Mouse (Mus musculus) C2C12 (cell line): ENCODE results near the gene Pou6f2. TPM values are rescaled to one million over a fixed set of nuclear protein-coding genes. Genes with fewer than 3 reads are reported as not detected.

Experiments
- H3K27me3 ChIP-seq: one replicate; pipeline ENCODE4 v1.6.1; 2011; ENCODE audit not compliant: control insufficient read depth, insufficient read depth, insufficient read length
- H3K36me3 ChIP-seq: one replicate; pipeline ENCODE4 v1.6.1; 2011; ENCODE audit not compliant: control insufficient read depth, insufficient read depth
- H3K4me3 ChIP-seq: one replicate; pipeline ENCODE4 v1.5.1; 2011; ENCODE audit warnings: mild to moderate bottlenecking, control low read depth; ENCODE audit not compliant: poor library complexity, insufficient read depth, severe bottlenecking
- H3K79me2 ChIP-seq: one replicate; pipeline ENCODE4 v1.6.1; 2011; ENCODE audit not compliant: control insufficient read depth, insufficient read depth
- H3K79me3 ChIP-seq: one replicate; pipeline ENCODE4 v1.6.1; 2011; ENCODE audit warnings: low read depth, control low read depth
- H3ac ChIP-seq: one replicate; pipeline ENCODE3; 2011; ENCODE audit warnings: low read depth; ENCODE audit not compliant: control insufficient read depth, insufficient read length
- CEBPB ChIP-seq: IDR thresholded peaks from one replicate; pipeline ENCODE4 v1.6.1; 2011; ENCODE audit warnings: low read depth, mild to moderate bottlenecking, control low read depth, moderate library complexity
- CTCF ChIP-seq: IDR thresholded peaks from one replicate; pipeline ENCODE4 v1.5.1; 2011; ENCODE audit not compliant: control insufficient read depth, insufficient read depth, insufficient read length
- FOSL1 ChIP-seq: IDR thresholded peaks from one replicate; pipeline ENCODE4 v1.8.0; 2011; ENCODE audit warnings: mild to moderate bottlenecking, low read length; ENCODE audit not compliant: poor library complexity, insufficient read depth, severe bottlenecking
- MAX ChIP-seq: IDR thresholded peaks from one replicate; pipeline ENCODE4 v1.6.1; 2011; ENCODE audit warnings: mild to moderate bottlenecking, control low read depth
- MYOD1 ChIP-seq: IDR thresholded peaks from one replicate; pipeline ENCODE4 v1.6.1; 2011; ENCODE audit warnings: low read depth; ENCODE audit not compliant: control insufficient read depth, insufficient read length
- MYOG ChIP-seq: IDR thresholded peaks from one replicate; pipeline ENCODE4 v1.6.1; 2011; ENCODE audit not compliant: control insufficient read depth, insufficient read length; ENCODE audit errors: extremely low read depth
- USF1 ChIP-seq: IDR thresholded peaks from one replicate; pipeline ENCODE4 v1.6.1; 2011; ENCODE audit warnings: low read depth, mild to moderate bottlenecking, control low read depth, moderate library complexity
- polyA plus RNA-seq: library from polyadenylated mRNA; unstranded; fragments of >200 nt; fragmentation: generic; extraction: Trizol; gene quantifications from one replicate; pipeline ENCODE4 v1.2.1, GENCODE M21; 2012; ENCODE audit warnings: missing spikeins

Pou6f2 gene
- polyA plus RNA-seq, 1 experiment: not detected

- H3ac ChIP-seq: no peak overlapping the region
- H3K79me2 ChIP-seq: no peaks in the 10 kb centered on the region
- H3K36me3 ChIP-seq: no peaks in the 10 kb centered on the region
- H3K79me3 ChIP-seq: no peaks in the 10 kb centered on the region
- H3K4me3 ChIP-seq: no peak overlapping the region
- TF ChIP-seq CEBPB: no peak
- no peak for TF ChIP-seq MAX
- TF ChIP-seq MYOG: no peak
- TF ChIP-seq MYOD1: no peak
- TF ChIP-seq FOSL1: no peak
- TF ChIP-seq CTCF: no peak
- TF ChIP-seq USF1: no peak
- no peaks in the 10 kb centered on the region for H3K27me3 ChIP-seq
Observed at GRCm38 (mm10) chr13:18128053-18128452, 269.4 kb downstream of the Pou6f2 start.

DNA sequence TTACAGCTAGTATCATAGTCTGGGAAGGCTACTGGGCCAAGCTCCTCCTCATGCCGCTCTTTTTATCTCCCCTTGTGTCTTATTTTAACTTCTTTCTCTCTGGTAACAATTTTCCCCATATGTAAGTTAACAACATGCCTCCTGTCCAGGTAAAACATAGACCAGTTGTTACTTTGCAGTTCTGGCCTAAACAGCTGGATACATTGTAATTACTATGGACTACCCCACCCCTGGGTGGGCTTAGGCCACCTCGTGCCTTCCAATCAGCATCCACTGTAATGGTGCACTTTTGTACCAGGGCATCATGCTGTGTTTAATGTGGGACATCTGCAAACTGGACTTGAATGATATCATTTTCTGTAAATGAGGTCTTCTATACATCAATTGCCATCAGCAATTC lies 271.4 kb downstream of the Pou6f2 start:
- Histone ChIP-seq H3K4me3 (no peak overlapping the region), H3K27me3 (no peaks in the 10 kb centered on the region), H3ac (no peak overlapping the region), H3K79me2 (no peaks in the 10 kb centered on the region), H3K36me3 (no peaks in the 10 kb centered on the region), H3K79me3 (no peaks in the 10 kb centered on the region)
- TF ChIP-seq MAX (no peak), CEBPB (no peak), FOSL1 (no peak), MYOG (no peak), MYOD1 (no peak), USF1 (no peak)

DNA sequence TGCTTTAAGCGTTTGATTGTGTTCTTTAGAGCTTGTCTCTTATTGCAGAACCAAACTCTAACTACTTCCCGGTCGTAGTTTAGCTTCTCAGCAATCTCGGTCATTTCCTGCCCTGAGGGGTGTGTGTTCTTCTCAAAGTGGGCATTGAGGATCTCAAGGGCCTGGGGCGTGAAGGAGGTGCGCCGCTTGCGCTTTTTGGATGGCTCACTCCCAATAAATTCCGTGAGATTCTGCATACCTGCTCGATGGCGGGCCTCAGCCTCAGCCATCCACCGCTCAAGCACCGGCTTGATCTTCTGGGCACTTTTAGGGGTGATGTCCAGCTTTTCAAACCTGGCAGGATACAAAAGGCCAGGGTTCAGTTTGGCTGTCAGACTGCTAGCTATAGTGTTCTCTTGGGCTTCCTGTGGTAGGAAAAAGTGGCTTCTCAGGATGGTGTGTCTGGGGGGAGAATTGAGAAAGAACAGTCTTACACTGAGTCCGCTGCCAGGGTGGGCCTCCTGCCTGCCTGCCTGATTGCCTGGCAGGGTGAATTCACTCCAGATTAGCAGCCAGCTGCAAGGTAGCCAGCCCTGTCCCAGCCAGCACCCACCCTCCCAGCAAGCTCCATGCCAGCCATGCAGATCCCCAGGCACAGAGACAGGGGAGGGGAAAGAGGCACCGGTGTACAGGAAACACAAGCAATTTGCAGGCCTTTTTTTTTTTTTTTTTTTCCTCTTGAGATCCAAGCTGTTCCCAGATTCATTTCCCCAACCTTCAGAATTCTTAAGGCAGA lies 272.1 kb downstream of the Pou6f2 start:
- TF ChIP-seq FOSL1 (no peak), CEBPB (no peak), MYOG (no peak), CTCF (no peak)
- no peak overlapping the region for H3ac ChIP-seq
- no peaks in the 10 kb centered on the region for H3K36me3 ChIP-seq
- H3K27me3 ChIP-seq: no peaks in the 10 kb centered on the region
- H3K79me2 ChIP-seq: no peaks in the 10 kb centered on the region
- no peak overlapping the region for H3K4me3 ChIP-seq
- no peaks in the 10 kb centered on the region for H3K79me3 ChIP-seq

GRCm38 (mm10) chr13:18124368-18124767 lies 273.1 kb downstream of the Pou6f2 start:
- H3ac ChIP-seq: no peak overlapping the region
- H3K36me3 ChIP-seq: no peaks in the 10 kb centered on the region
- H3K79me3 ChIP-seq: no peaks in the 10 kb centered on the region
- no peak for TF ChIP-seq CEBPB
- no peak for TF ChIP-seq MYOD1
- TF ChIP-seq USF1: no peak
- TF ChIP-seq MAX: no peak
- no peak for TF ChIP-seq FOSL1
- no peak for TF ChIP-seq MYOG
- no peak for TF ChIP-seq CTCF
- H3K27me3 ChIP-seq: no peaks in the 10 kb centered on the region
- H3K4me3 ChIP-seq: no peak overlapping the region
- H3K79me2 ChIP-seq: no peaks in the 10 kb centered on the region

GRCm38 (mm10) chr13:18120406-18120805 lies 277.1 kb downstream of the Pou6f2 start:
- Histone ChIP-seq H3K79me2 (no peaks in the 10 kb centered on the region), H3K27me3 (no peaks in the 10 kb centered on the region), H3K4me3 (no peak overlapping the region), H3K36me3 (no peaks in the 10 kb centered on the region), H3ac (no peak overlapping the region), H3K79me3 (no peaks in the 10 kb centered on the region)
- TF ChIP-seq CTCF: no peak
- no peak for TF ChIP-seq MYOD1
- TF ChIP-seq CEBPB: no peak
- no peak for TF ChIP-seq FOSL1
- TF ChIP-seq MYOG: no peak
- TF ChIP-seq USF1: no peak
